Mouse (Mus musculus): ENCODE data around the gene Ttc30b.
A peak's percentile ranks its signal among the peaks of the same experiment; 100 is the strongest.
"Not testable (repeated sequence)": the region's sequence is repeated elsewhere in the genome, so short reads cannot be mapped to it uniquely, and the experiment has no call there.

Ttc30b gene

GRCm38 (mm10) chr2:75938117-75939063, at the start of gene Ttc30b:
Gene Ttc30b (minus strand): TSS chr2:75938585.
- peak; percentile 78 for DNase-seq (ENCODE audit: low read depth, low spot score)

GRCm38 (mm10) chr2:75987739-75988138, 49.4 kb upstream of the Ttc30b start:
- no peak for DNase-seq (ENCODE audit: low read depth, low spot score)

- DNase-seq (ENCODE audit: low read depth, low spot score) = no peak
Observed at GRCm38 (mm10) chr2:75985124-75985523, 46.7 kb upstream of the Ttc30b start.

- DNase-seq (ENCODE audit: low read depth, low spot score) = no peak
Observed at GRCm38 (mm10) chr2:75983847-75984246, 45.5 kb upstream of the Ttc30b start.

GRCm38 (mm10) chr2:75983091-75983490, 44.7 kb upstream of the Ttc30b start:
- DNase-seq (ENCODE audit: low read depth, low spot score) = no peak

GRCm38 (mm10) chr2:75982626-75983025, 44.2 kb upstream of the Ttc30b start:
- no peak for DNase-seq (ENCODE audit: low read depth, low spot score)

GRCm38 (mm10) chr2:75981440-75982081, 43.2 kb upstream of the Ttc30b start, which contains the start of gene Ttc30a1:
Gene Ttc30a1 (minus strand): TSS chr2:75981967.
- peak; percentile 80 for DNase-seq (ENCODE audit: low read depth, low spot score)

GRCm38 (mm10) chr2:75980933-75981439, 42.6 kb upstream of the Ttc30b start:
- not testable (repeated sequence) for DNase-seq (ENCODE audit: low read depth, low spot score)

GRCm38 (mm10) chr2:75977752-75978368, 39.5 kb upstream of the Ttc30b start, which contains the start of gene Ttc30a2:
Gene Ttc30a2 (minus strand): TSS chr2:75978170.
- not testable (repeated sequence) for DNase-seq (ENCODE audit: low read depth, low spot score)

- DNase-seq (ENCODE audit: low read depth, low spot score) = not testable (repeated sequence)
Observed at GRCm38 (mm10) chr2:75976070-75976469, 37.7 kb upstream of the Ttc30b start.

- no peak for DNase-seq (ENCODE audit: low read depth, low spot score)
Observed at GRCm38 (mm10) chr2:75974131-75974530, 35.7 kb upstream of the Ttc30b start.

GRCm38 (mm10) chr2:75964972-75965371, 26.6 kb upstream of the Ttc30b start:
- no peak for DNase-seq (ENCODE audit: low read depth, low spot score)

GRCm38 (mm10) chr2:75964512-75964911, 26.1 kb upstream of the Ttc30b start:
- no peak for DNase-seq (ENCODE audit: low read depth, low spot score)

GRCm38 (mm10) chr2:75964051-75964450, 25.7 kb upstream of the Ttc30b start:
- DNase-seq (ENCODE audit: low read depth, low spot score) = no peak

GRCm38 (mm10) chr2:75963211-75963840, 24.9 kb upstream of the Ttc30b start:
- DNase-seq (ENCODE audit: low read depth, low spot score) = no peak

- no peak for DNase-seq (ENCODE audit: low read depth, low spot score)
Observed at GRCm38 (mm10) chr2:75960366-75961330, 22.3 kb upstream of the Ttc30b start.

- no peak for DNase-seq (ENCODE audit: low read depth, low spot score)
Observed at GRCm38 (mm10) chr2:75959850-75960365, 21.5 kb upstream of the Ttc30b start.

GRCm38 (mm10) chr2:75959183-75959849, 20.9 kb upstream of the Ttc30b start:
- DNase-seq (ENCODE audit: low read depth, low spot score) = no peak

GRCm38 (mm10) chr2:75955709-75956108, 17.3 kb upstream of the Ttc30b start:
- DNase-seq (ENCODE audit: low read depth, low spot score) = no peak
